23 mouse cellular contexts compared by ENCODE assay signal in genomic region chr9:22076223-22076622, GRCm38 (mm10). TPM values are rescaled to one million over a fixed set of nuclear protein-coding genes. Genes with fewer than 3 reads are reported as not detected.
"Had no signal": no experiment of that assay in that cellular context is flagged by ENCODE, and none has a peak within 500 bp of the region (broad histone marks: within the 10 kb centered on the region; RNA-seq: fewer than 3 reads in every experiment).

No protein-coding gene starts in this region.

- H3K4me3 ChIP-seq: left cerebral cortex, adult 2 months; midbrain, embryonic 12.5 days; midbrain, embryonic 15.5 days; myocyte; neural tube, embryonic 13.5 days had no signal

- H3K27me3 ChIP-seq: midbrain, embryonic 12.5 days; midbrain, embryonic 15.5 days; neural tube, embryonic 13.5 days had no signal

- ATAC-seq: liver, postnatal 0 days; lung, postnatal 0 days; midbrain, embryonic 15.5 days had no signal

- H3K9ac ChIP-seq: liver, embryonic 14.5 days; liver, postnatal 0 days; lung, embryonic 14.5 days; midbrain, embryonic 12.5 days; midbrain, embryonic 15.5 days; neural tube, embryonic 13.5 days had no signal

- H3K27ac ChIP-seq: kidney, postnatal 0 days; left cerebral cortex, adult 2 months; liver, embryonic 14.5 days; macrophage; midbrain, embryonic 12.5 days; midbrain, embryonic 15.5 days; neural tube, embryonic 13.5 days had no signal

- H3K4me2 ChIP-seq: lung, embryonic 14.5 days; midbrain, embryonic 12.5 days; midbrain, embryonic 15.5 days; neural tube, embryonic 13.5 days had no signal

- H3K9me3 ChIP-seq: midbrain, embryonic 12.5 days; midbrain, embryonic 15.5 days; neural tube, embryonic 13.5 days had no signal

- DNase-seq: kidney, postnatal 25 days; layer of hippocampus, postnatal 36 days; liver, postnatal 0 days; lung, embryonic 14.5 days; thymus, adult 18-20 months; thymus, postnatal 36 days had no signal

- H3K4me1 ChIP-seq: midbrain, embryonic 12.5 days had no signal

RNA-seq across cellular contexts. Expression of gene Gm49318, which starts 5.2 kb away (rescaled TPM):
- polyA plus RNA-seq: kidney, postnatal 0 days; limb, embryonic 11.5 days; limb, embryonic 14.5 days; liver, adult 2 months; liver, embryonic 14.5 days; liver, postnatal 0 days; lung, embryonic 14.5 days; lung, postnatal 0 days; macrophage; midbrain, embryonic 12.5 days; midbrain, embryonic 15.5 days; myocyte; neural tube, embryonic 13.5 days; small intestine, adult 2 months; spleen, adult 2 months; stomach, embryonic 16.5 days; testis, adult 2 months; urinary bladder, adult 2 months had no signal

RNA-seq across cellular contexts. Expression of gene Cnn1, which starts 22.8 kb away (rescaled TPM):
- polyA plus RNA-seq: macrophage had no signal

RNA-seq across cellular contexts. Expression of gene Elavl3, which starts 24.4 kb away (rescaled TPM):
- polyA plus RNA-seq: liver, adult 2 months; liver, postnatal 0 days; macrophage; spleen, adult 2 months had no signal
